Mouse (Mus musculus) MEL (cell line): ENCODE measurements at regions not wholly inside any gene's neighbourhood (a gene's known extent, or its start where the extent isn't known, plus 50 kb on each side); places are given as distances from the start of the nearest gene placed in this dataset.

ENCODE experiments used
- DNase-seq: peaks from one replicate; pipeline ENCODE4 v3.0.0; 2011; ENCODE audit warnings: low read depth, low spot score
- H3K27ac ChIP-seq: 2 replicates; pipeline ENCODE4 v1.5.1; 2012; ENCODE audit warnings: low read depth, mild to moderate bottlenecking, control low read depth, low read length, moderate library complexity; ENCODE audit not compliant: control insufficient read depth
- H3K27me3 ChIP-seq, 2 experiments: fragments of 150-350 bp in 1 of 2; sonication (generic) in 1 of 2; 2 replicates each; pipeline ENCODE4 v1.6.1; 2012; ENCODE audit warnings: low read length in 2 of 2, mild to moderate bottlenecking in 2 of 2, improper control_type of control experiment in 1 of 2, moderate library complexity in 1 of 2; ENCODE audit not compliant: insufficient read depth in 2 of 2, control insufficient read depth in 1 of 2
- H3K36me3 ChIP-seq, 2 experiments: 2 replicates each; pipeline ENCODE4 v1.6.1; 2012 to 2014; ENCODE audit warnings: low read length in 2 of 2, improper control_type of control experiment in 1 of 2, inconsistent platforms in 1 of 2, mild to moderate bottlenecking in 1 of 2; ENCODE audit not compliant: insufficient read depth in 2 of 2, control insufficient read depth in 1 of 2
- H3K4me1 ChIP-seq, 2 experiments: fragments of 150-350 bp in 1 of 2; sonication (generic) in 1 of 2; 2 replicates each; pipeline ENCODE4 v1.6.1; 2012; ENCODE audit warnings: low read length in 2 of 2, improper control_type of control experiment in 1 of 2, mild to moderate bottlenecking in 1 of 2; ENCODE audit not compliant: insufficient read depth in 2 of 2, control insufficient read depth in 1 of 2
- H3K4me3 ChIP-seq, 2 experiments: fragments of 150-350 bp in 1 of 2; sonication (generic) in 1 of 2; 2 replicates each; pipeline ENCODE4 v1.5.1; 2012; ENCODE audit warnings: low read depth in 2 of 2, low read length in 2 of 2, mild to moderate bottlenecking in 2 of 2, moderate library complexity in 2 of 2, control low read depth in 1 of 2, improper control_type of control experiment in 1 of 2; ENCODE audit not compliant: control insufficient read depth in 1 of 2, insufficient read depth in 1 of 2
- H3K79me2 ChIP-seq: 2 replicates; pipeline ENCODE4 v1.6.1; 2012; ENCODE audit warnings: mild to moderate bottlenecking, low read length, moderate library complexity; ENCODE audit not compliant: control insufficient read depth, poor library complexity, insufficient read depth
- H3K9ac ChIP-seq: 2 replicates; pipeline ENCODE4 v1.6.1; 2012; ENCODE audit warnings: low read depth, mild to moderate bottlenecking, control low read depth, low read length, moderate library complexity; ENCODE audit not compliant: control insufficient read depth, poor library complexity, severe bottlenecking
- H3K9me3 ChIP-seq: fragments of 150-350 bp; sonication (generic); replicated peaks from 2 replicates; pipeline ENCODE4 v1.6.1; 2012; ENCODE audit warnings: mild to moderate bottlenecking, low read length, improper control_type of control experiment, moderate library complexity; ENCODE audit not compliant: insufficient read depth
- BHLHE40 ChIP-seq: IDR thresholded peaks from 2 replicates; pipeline ENCODE4 v1.6.1; 2012; ENCODE audit warnings: low read depth, mild to moderate bottlenecking, inconsistent platforms, low read length, improper control_type of control experiment, borderline replicate concordance
- CHD2 ChIP-seq: IDR thresholded peaks from 2 replicates; pipeline ENCODE4 v1.6.1; 2011; ENCODE audit warnings: low read length, improper control_type of control experiment
- E2F4 ChIP-seq: IDR thresholded peaks from 2 replicates; pipeline ENCODE4 v1.6.1; 2011; ENCODE audit warnings: low read depth, low read length, improper control_type of control experiment, borderline replicate concordance
- ELF1 ChIP-seq: IDR thresholded peaks from 2 replicates; pipeline ENCODE4 v1.6.1; 2014; ENCODE audit warnings: low read depth, mild to moderate bottlenecking, inconsistent platforms, low read length, improper control_type of control experiment, moderate library complexity
- EP300 ChIP-seq, 2 experiments: IDR thresholded peaks; 2 replicates each; pipeline ENCODE4 v1.6.1; 2011; ENCODE audit warnings: improper control_type of control experiment in 2 of 2, low read length in 2 of 2, low read depth in 1 of 2, mild to moderate bottlenecking in 1 of 2
- ETS1 ChIP-seq: IDR thresholded peaks from 2 replicates; pipeline ENCODE4 v1.6.1; 2012; ENCODE audit warnings: low read depth, mild to moderate bottlenecking, inconsistent platforms, low read length, improper control_type of control experiment, moderate library complexity
- GABPA ChIP-seq: IDR thresholded peaks from 2 replicates; pipeline ENCODE4 v1.6.1; 2012; ENCODE audit warnings: low read depth, mild to moderate bottlenecking, inconsistent platforms, low read length, improper control_type of control experiment, moderate library complexity
- JUND ChIP-seq: IDR thresholded peaks from 2 replicates; pipeline ENCODE4 v1.6.1; 2011; ENCODE audit warnings: low read depth, mild to moderate bottlenecking, improper control_type of control experiment, low read length
- MAZ ChIP-seq: IDR thresholded peaks from 2 replicates; pipeline ENCODE4 v1.6.1; 2012; ENCODE audit warnings: low read depth, mild to moderate bottlenecking, inconsistent platforms, low read length, improper control_type of control experiment
- MXI1 ChIP-seq: IDR thresholded peaks from 2 replicates; pipeline ENCODE4 v1.6.1; 2011; ENCODE audit warnings: mild to moderate bottlenecking, low read depth, low read length, improper control_type of control experiment
- MYC ChIP-seq: IDR thresholded peaks from 2 replicates; pipeline ENCODE4 v1.6.1; 2011; ENCODE audit warnings: low read depth, mild to moderate bottlenecking, low read length, improper control_type of control experiment, moderate library complexity
- RCOR1 ChIP-seq: IDR thresholded peaks from 2 replicates; pipeline ENCODE4 v1.6.1; 2012; ENCODE audit warnings: low read depth, mild to moderate bottlenecking, inconsistent platforms, low read length, improper control_type of control experiment
- SMC3 ChIP-seq: IDR thresholded peaks from 2 replicates; pipeline ENCODE4 v1.6.1; 2011; ENCODE audit warnings: low read depth, low read length, improper control_type of control experiment
- USF1 ChIP-seq: IDR thresholded peaks from 2 replicates; pipeline ENCODE4 v1.6.1; 2014; ENCODE audit warnings: low read depth, mild to moderate bottlenecking, inconsistent platforms, low read length, improper control_type of control experiment, moderate library complexity
- USF2 ChIP-seq, 2 experiments: IDR thresholded peaks; 2 replicates each; pipeline ENCODE4 v1.6.1; 2011 to 2012; ENCODE audit warnings: improper control_type of control experiment in 2 of 2, low read length in 2 of 2, borderline replicate concordance in 1 of 2, inconsistent platforms in 1 of 2, low read depth in 1 of 2, mild to moderate bottlenecking in 1 of 2; ENCODE audit not compliant: insufficient read depth in 1 of 2
- ZKSCAN1 ChIP-seq: IDR thresholded peaks from 2 replicates; pipeline ENCODE4 v1.6.1; 2012; ENCODE audit warnings: low read depth, mild to moderate bottlenecking, inconsistent platforms, low read length, improper control_type of control experiment, moderate library complexity
- ZNF384 ChIP-seq: IDR thresholded peaks from 2 replicates; pipeline ENCODE4 v1.6.1; 2012; ENCODE audit warnings: low read depth, mild to moderate bottlenecking, inconsistent platforms, low read length, improper control_type of control experiment

DNA sequence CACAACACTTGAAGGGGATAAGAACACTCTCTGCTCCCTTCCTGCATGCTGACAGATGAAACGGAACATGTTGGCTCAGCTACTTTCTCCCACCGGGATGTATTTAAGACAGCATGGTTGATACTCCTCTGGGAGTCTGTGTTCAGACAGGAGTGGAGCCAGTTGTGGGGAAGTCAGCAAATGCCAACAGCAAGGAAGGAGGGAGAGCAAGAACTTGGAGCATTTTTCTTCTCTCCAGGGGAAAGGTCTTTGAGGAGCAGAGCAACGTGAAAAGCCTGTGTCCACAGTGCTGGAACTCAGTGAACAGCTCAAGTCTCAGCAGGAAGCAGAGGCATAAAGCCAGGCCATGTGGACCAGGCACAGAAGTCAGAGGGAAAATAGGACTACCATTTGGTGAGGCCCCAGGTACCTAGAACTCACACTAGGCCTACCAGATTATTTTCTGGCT lies 188.8 kb upstream of the Dmac1 start:
- H3K4me1 ChIP-seq: no peaks in the 10 kb centered on the region
- no peak overlapping the region for H3K9ac ChIP-seq
- DNase-seq: no peak
- H3K27me3 ChIP-seq: no peaks in the 10 kb centered on the region
- no peak overlapping the region for H3K27ac ChIP-seq
- H3K79me2 ChIP-seq: no peaks in the 10 kb centered on the region
- no peaks in the 10 kb centered on the region for H3K36me3 ChIP-seq
- TF ChIP-seq ZNF384: no peak
- TF ChIP-seq USF1: no peak
- no peak for TF ChIP-seq SMC3
- TF ChIP-seq USF2 (IDR thresholded peaks at IDR 0.05; ENCODE audit: borderline replicate concordance in 1 of 2, insufficient read depth in 1 of 2, low read depth in 1 of 2, low read length in 2 of 2): no peak
- no peak for TF ChIP-seq CHD2
- TF ChIP-seq E2F4: no peak
- TF ChIP-seq ELF1: no peak
- no peak for TF ChIP-seq ETS1
- TF ChIP-seq JUND: no peak
- TF ChIP-seq MXI1: no peak
- TF ChIP-seq RCOR1: no peak
- TF ChIP-seq GABPA: no peak
- no peaks in the 10 kb centered on the region for H3K9me3 ChIP-seq
- H3K4me3 ChIP-seq: no peak overlapping the region

GRCm38 (mm10) chr4:75463579-75463978 lies 185.5 kb upstream of the Dmac1 start:
- TF ChIP-seq MYC: no peak
- TF ChIP-seq EP300 (IDR thresholded peaks at IDR 0.05; ENCODE audit: low read depth in 1 of 2, low read length in 2 of 2): no peak
- TF ChIP-seq BHLHE40: no peak

GRCm38 (mm10) chr4:75449478-75449877 lies 171.4 kb upstream of the Dmac1 start:
- Histone ChIP-seq H3K79me2 (no peaks in the 10 kb centered on the region), H3K9me3 (no peaks in the 10 kb centered on the region), H3K27ac (no peak overlapping the region), H3K9ac (no peak overlapping the region), H3K27me3 (no peaks in the 10 kb centered on the region), H3K4me3 (no peak overlapping the region), H3K4me1 (no peaks in the 10 kb centered on the region), H3K36me3 (no peaks in the 10 kb centered on the region)
- DNase-seq: no peak
- TF ChIP-seq GABPA: no peak
- TF ChIP-seq ZKSCAN1: no peak
- TF ChIP-seq MAZ: no peak

More at GRCm38 (mm10) chr4:75463579-75463978, 185.5 kb upstream of the Dmac1 start:
- Histone ChIP-seq H3K79me2 (no peaks in the 10 kb centered on the region), H3K36me3 (no peaks in the 10 kb centered on the region), H3K9me3 (no peaks in the 10 kb centered on the region), H3K9ac (no peak overlapping the region), H3K4me3 (no peak overlapping the region), H3K27me3 (no peaks in the 10 kb centered on the region), H3K27ac (no peak overlapping the region), H3K4me1 (no peaks in the 10 kb centered on the region)
- DNase-seq: no peak
